ENCODE assay signal across 24 mouse cellular contexts in the genomic region with DNA sequence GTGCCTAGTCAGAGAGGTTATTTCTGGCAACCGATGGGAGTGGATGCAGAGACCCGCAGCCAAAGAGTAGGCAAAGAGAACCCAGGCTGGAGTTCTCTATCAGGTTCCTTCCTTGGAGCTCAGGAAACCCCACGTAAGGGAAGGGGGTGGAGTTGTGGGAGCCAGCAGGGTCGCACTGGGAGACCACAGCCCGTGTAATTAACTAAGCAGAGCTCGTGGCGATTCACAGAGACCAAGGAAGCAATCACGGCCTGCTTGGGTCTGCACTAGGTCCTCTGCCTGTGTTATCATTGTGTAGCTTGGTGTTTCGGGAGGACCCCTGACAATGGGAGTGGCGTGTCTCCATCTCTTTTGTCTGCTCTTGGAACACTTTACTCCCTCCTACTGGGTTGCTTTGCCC. TPM values are rescaled to one million over a fixed set of nuclear protein-coding genes. Genes with fewer than 3 reads are reported as not detected.
"Had no signal": no experiment of that assay in that cellular context is flagged by ENCODE, and none has a peak within 500 bp of the region (broad histone marks: within the 10 kb centered on the region; RNA-seq: fewer than 3 reads in every experiment).

No protein-coding gene starts in this region.

- H3K27me3 ChIP-seq: lung, embryonic 15.5 days; midbrain, embryonic 12.5 days; midbrain, embryonic 15.5 days; neural tube, embryonic 13.5 days; neural tube, embryonic 15.5 days had no signal

- H3K4me3 ChIP-seq: lung, embryonic 15.5 days; megakaryocyte, embryonic 14.5 days; midbrain, embryonic 12.5 days; midbrain, embryonic 15.5 days; myocyte; neural tube, embryonic 13.5 days; neural tube, embryonic 15.5 days had no signal

- DNase-seq: liver, postnatal 0 days; lung, adult 2 months; lung, postnatal 14 days; lung, postnatal 36 days; retina, postnatal 1 day; right cerebral cortex, adult 18-20 months; right cerebral cortex, postnatal 25 days; right cerebral cortex, postnatal 4 days; spleen, adult 18-20 months; thymus, adult 18-20 months; thymus, postnatal 14 days; thymus, postnatal 36 days had no signal

- H3K9ac ChIP-seq: liver, postnatal 0 days; lung, embryonic 15.5 days; midbrain, embryonic 12.5 days; midbrain, embryonic 15.5 days; neural tube, embryonic 13.5 days; neural tube, embryonic 15.5 days had no signal

- H3K9me3 ChIP-seq: lung, embryonic 15.5 days; megakaryocyte, embryonic 14.5 days; midbrain, embryonic 12.5 days; midbrain, embryonic 15.5 days; neural tube, embryonic 13.5 days; neural tube, embryonic 15.5 days had no signal

- H3K4me2 ChIP-seq: lung, embryonic 15.5 days; midbrain, embryonic 12.5 days; midbrain, embryonic 15.5 days; neural tube, embryonic 13.5 days; neural tube, embryonic 15.5 days had no signal

- H3K4me1 ChIP-seq: lung, embryonic 15.5 days; midbrain, embryonic 12.5 days; midbrain, embryonic 15.5 days; neural tube, embryonic 13.5 days; neural tube, embryonic 15.5 days had no signal

- H3K27ac ChIP-seq: lung, embryonic 15.5 days; macrophage; midbrain, embryonic 12.5 days; midbrain, embryonic 15.5 days; neural tube, embryonic 13.5 days; neural tube, embryonic 15.5 days had no signal

- ATAC-seq: liver, postnatal 0 days; lung, postnatal 0 days; midbrain, embryonic 15.5 days had no signal

- H3K36me3 ChIP-seq: lung, embryonic 15.5 days; midbrain, embryonic 12.5 days; midbrain, embryonic 15.5 days; neural tube, embryonic 13.5 days; neural tube, embryonic 15.5 days had no signal

RNA-seq across cellular contexts. Expression of a gene that starts 48.5 kb away (rescaled TPM):
- total RNA-seq: megakaryocyte progenitor cell, adult 5-6 weeks; midbrain, postnatal 0 days had no signal
- polyA plus RNA-seq: macrophage; midbrain, embryonic 12.5 days; midbrain, postnatal 0 days; myocyte; neural tube, embryonic 11.5 days; neural tube, embryonic 15.5 days had no signal
